23 mouse cellular contexts compared by ENCODE assay signal in the genomic region with DNA sequence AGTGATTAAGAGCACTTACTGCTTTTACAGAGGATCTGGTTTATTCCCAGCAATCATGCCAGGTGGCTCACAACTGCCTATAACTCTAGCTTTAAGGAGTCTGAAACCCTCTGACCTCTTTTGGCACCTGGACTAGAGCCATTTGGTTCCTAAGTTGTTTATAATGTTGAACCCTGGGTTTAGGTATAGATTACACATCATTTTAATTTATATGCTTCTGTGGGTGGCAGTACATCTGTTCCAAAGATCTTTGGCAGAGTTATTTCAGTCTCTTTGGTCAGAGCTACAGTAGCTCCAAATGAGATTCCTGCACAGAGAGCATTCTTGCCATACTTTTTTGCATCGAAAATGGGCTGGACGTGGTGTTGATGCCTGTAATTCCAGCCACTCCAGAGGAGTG. TPM values are rescaled to one million over a fixed set of nuclear protein-coding genes. Genes with fewer than 3 reads are reported as not detected.
DNase-seq lines count a peak whose midpoint lies in the region; TF ChIP-seq lines count a peak whose summit lies in the region.
"Had no signal": no experiment of that assay in that cellular context is flagged by ENCODE, and none has a peak within 500 bp of the region (broad histone marks: within the 10 kb centered on the region; RNA-seq: fewer than 3 reads in every experiment).

No protein-coding gene starts in this region.

- peak overlapping the region; percentile 25; the same call in 1 of the 2 replicates for H3K27ac ChIP-seq in layer of hippocampus, adult 2 months
- 0 out of 2 replicates have a peak overlapping the region, but pooled peaks have one; percentile 35 for H3K27ac ChIP-seq in cortical plate, adult 2 months (ENCODE audit: insufficient read depth, low read length)
- H3K27ac ChIP-seq: embryonic facial prominence, embryonic 12.5 days; embryonic facial prominence, embryonic 15.5 days; forebrain, embryonic 12.5 days; forebrain, embryonic 15.5 days; gastrocnemius, adult 2 months; hindbrain, embryonic 12.5 days; hindbrain, embryonic 15.5 days had no signal

- no peak overlapping the region for H3K4me3 ChIP-seq in layer of hippocampus, adult 2 months
- no peak overlapping the region for H3K4me3 ChIP-seq in cortical plate, adult 2 months (ENCODE audit: insufficient read depth, low read length)
- H3K4me3 ChIP-seq: embryonic facial prominence, embryonic 12.5 days; embryonic facial prominence, embryonic 15.5 days; forebrain, embryonic 12.5 days; forebrain, embryonic 15.5 days; gastrocnemius, adult 2 months; hindbrain, embryonic 12.5 days; hindbrain, embryonic 15.5 days had no signal

- DNase-seq in layer of hippocampus, adult 2 months (ENCODE audit: low spot score in 2 of 2) = no peak
- no peak for DNase-seq in layer of hippocampus, adult 11-12 months (ENCODE audit: low spot score)
- peak; percentile 26 to 73 for DNase-seq in left cerebral cortex, postnatal 25 days (ENCODE audit: low spot score in 2 of 2)
- no peak for DNase-seq in left cerebral cortex, adult 11 months (ENCODE audit: low spot score)
- DNase-seq in brain, adult 2 months (ENCODE audit: low read depth, low spot score) = peak; percentile 61
- DNase-seq in retina, postnatal 1 day = no peak
- no peak for DNase-seq in thymus, postnatal 14 days
- DNase-seq: adrenal gland, adult 2 months; adrenal gland, postnatal 14 days; cerebellum, adult 11-12 months; cerebellum, adult 8-10 months; cerebellum, postnatal 10 days; cerebellum, postnatal 36 days; gastrocnemius, adult 2 months; gastrocnemius, postnatal 14 days; heart, adult 11 months had no signal

- intact Hi-C loops in left cerebral cortex, postnatal 25 days (cut with DNase I) = no loop called here

- H3K4me1 ChIP-seq in cortical plate, adult 2 months (ENCODE audit: control insufficient read depth, insufficient read depth, low read length) = peaks cover 4% of the 10 kb centered on the region
- H3K4me1 ChIP-seq: embryonic facial prominence, embryonic 12.5 days; embryonic facial prominence, embryonic 15.5 days; forebrain, embryonic 12.5 days; forebrain, embryonic 15.5 days; hindbrain, embryonic 12.5 days; hindbrain, embryonic 15.5 days had no signal

- no peak for TF ChIP-seq POLR2A in cortical plate, adult 2 months (IDR thresholded peaks at IDR 0.05; ENCODE audit: extremely low read depth, insufficient read depth, low read length)

- no peak for TF ChIP-seq CTCF in layer of hippocampus, adult 2 months (conservative IDR thresholded peaks at IDR 0.05)
- no peak for TF ChIP-seq CTCF in cortical plate, adult 2 months (IDR thresholded peaks at IDR 0.05; ENCODE audit: extremely low read depth, insufficient read depth, low read length)

RNA-seq across cellular contexts. Expression of gene Haus2, which starts 11.4 kb away (rescaled TPM):
- total RNA-seq in layer of hippocampus, adult 2 months (2021) = 10 to 100 TPM; 14.9 to 15.7 TPM
- total RNA-seq in left cerebral cortex, postnatal 25 days (2021) = 10 to 100 TPM; 14.8 to 15.6 TPM
- 17.4 TPM in 2 replicates for polyA plus RNA-seq in cortical plate, adult 2 months (2012; rRNA removed)

RNA-seq across cellular contexts. Expression of gene Lrrc57, which starts 11.6 kb away (rescaled TPM):
- total RNA-seq in layer of hippocampus, adult 2 months (2021) = 10 to 100 TPM; 34.7 to 43.4 TPM
- 10 to 100 TPM; 40.6 to 46.8 TPM for total RNA-seq in left cerebral cortex, postnatal 25 days (2021)
- 44.1 and 46.4 TPM in 2 replicates for polyA plus RNA-seq in cortical plate, adult 2 months (2012; rRNA removed)

RNA-seq across cellular contexts. Expression of gene Snap23, which starts 30.3 kb away (rescaled TPM):
- 10 to 100 TPM; 19.6 to 19.8 TPM for total RNA-seq in layer of hippocampus, adult 2 months (2021)
- total RNA-seq in left cerebral cortex, postnatal 25 days (2021) = 10 to 100 TPM; 15.9 to 24.3 TPM
- polyA plus RNA-seq in cortical plate, adult 2 months (2012; rRNA removed) = 19.3 TPM in 2 replicates

RNA-seq across cellular contexts. Expression of gene Stard9, which starts 31.2 kb away (rescaled TPM):
- total RNA-seq in layer of hippocampus, adult 2 months (2021) = 1 to 10 TPM; 8.1 to 9.9 TPM
- 1 to 10 TPM; 7.1 to 9.3 TPM for total RNA-seq in left cerebral cortex, postnatal 25 days (2021)
- polyA plus RNA-seq in cortical plate, adult 2 months (2012; rRNA removed) = 13.7 and 14.1 TPM in 2 replicates

RNA-seq across cellular contexts. Expression of gene Zfp106, which starts 34.1 kb away (rescaled TPM):
- 100 to 1,000 TPM; 159 to 161 TPM for total RNA-seq in layer of hippocampus, adult 2 months (2021)
- 100 to 1,000 TPM; 148 to 150 TPM for total RNA-seq in left cerebral cortex, postnatal 25 days (2021)
- polyA plus RNA-seq in cortical plate, adult 2 months (2012; rRNA removed) = 76.6 and 77.9 TPM in 2 replicates

Comparison
In these comparisons a context has a peak if more than half of its experiments do, and no peak if none do; other contexts are left out.
1. DNase-seq: peak in left cerebral cortex, postnatal 25 days (2 of 2) and brain, adult 2 months (single experiment); none in layer of hippocampus, adult 2 months (0 of 2), layer of hippocampus, adult 11-12 months (single experiment), left cerebral cortex, adult 11 months (single experiment), retina, postnatal 1 day (single experiment) and thymus, postnatal 14 days (single experiment).